Mouse (Mus musculus) frontal cortex, adult 2 months (tissue): ENCODE results near the gene Gorab. TPM values are rescaled to one million over a fixed set of nuclear protein-coding genes. Genes with fewer than 3 reads are reported as not detected.

Experiments used
- DNase-seq, 2 experiments: peaks; one replicate each; pipeline ENCODE4 v3.0.0; 2022; ENCODE audit warnings: low spot score in 1 of 2; ENCODE audit errors: extremely low spot score in 1 of 2
- polyA plus RNA-seq: library from polyadenylated mRNA; depleted of rRNA; stranded (reverse); fragments of >200 nt; gene quantifications from 2 replicates; pipeline ENCODE4 v1.2.3, GENCODE M21; 2012; rRNA removed

Gorab gene
- 9.0 and 10.1 TPM in 2 replicates for polyA plus RNA-seq

DNA sequence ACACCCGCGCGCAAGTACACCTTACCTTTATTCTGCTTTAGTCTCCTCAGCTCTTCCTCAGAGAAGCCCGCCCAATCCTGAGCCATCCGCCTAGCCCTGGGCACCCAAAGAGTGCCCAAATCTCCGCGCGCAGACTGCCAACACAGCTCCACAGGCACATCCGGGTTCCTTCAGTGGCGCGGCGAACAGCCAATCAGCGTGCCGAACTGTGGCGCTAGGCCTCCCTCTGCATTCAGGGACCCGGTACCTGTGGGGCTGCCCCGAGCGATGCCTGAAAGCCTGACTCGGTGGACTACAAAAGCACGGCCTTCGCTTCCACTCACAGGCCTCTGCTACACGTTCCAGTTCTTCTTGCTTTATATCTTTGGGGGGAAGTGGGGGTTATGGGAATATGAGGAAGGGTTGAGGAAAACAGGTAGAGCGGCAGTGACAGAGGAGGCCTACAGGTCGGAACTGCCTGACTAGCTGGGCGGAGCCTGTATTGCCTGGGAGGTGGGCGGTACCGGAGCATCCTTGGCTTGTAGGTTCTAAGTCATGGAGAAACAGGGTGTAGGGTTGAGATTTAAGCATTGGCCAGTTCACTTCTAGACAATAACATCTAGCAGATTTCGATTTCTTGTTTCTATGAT lies at the start of gene Gorab:
TSS of gene Gorab (minus strand) at position 172 of the 629 bp plus-strand sequence.
- peak; percentile 92 to 98 for DNase-seq

DNA sequence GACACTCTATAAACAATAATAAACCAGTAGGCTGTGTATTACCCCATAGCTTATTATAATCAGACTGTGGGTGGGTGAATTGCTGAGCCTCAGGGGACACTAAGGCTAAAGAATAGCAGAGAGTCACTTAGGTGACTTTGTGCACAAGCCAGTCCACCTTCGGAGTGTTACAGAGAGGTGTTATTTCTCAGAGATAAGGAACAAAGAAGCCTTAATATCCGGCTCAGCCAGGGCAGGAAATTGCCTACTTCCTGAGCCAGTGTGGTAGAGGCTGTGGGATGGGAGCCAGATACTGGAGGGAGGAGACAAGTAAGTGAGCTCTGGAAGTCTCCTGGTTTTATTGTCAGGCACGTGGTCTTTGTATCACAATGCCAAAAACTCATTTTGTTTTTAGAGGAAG lies 40.4 kb upstream of the Gorab start:
- no peak for DNase-seq

DNA sequence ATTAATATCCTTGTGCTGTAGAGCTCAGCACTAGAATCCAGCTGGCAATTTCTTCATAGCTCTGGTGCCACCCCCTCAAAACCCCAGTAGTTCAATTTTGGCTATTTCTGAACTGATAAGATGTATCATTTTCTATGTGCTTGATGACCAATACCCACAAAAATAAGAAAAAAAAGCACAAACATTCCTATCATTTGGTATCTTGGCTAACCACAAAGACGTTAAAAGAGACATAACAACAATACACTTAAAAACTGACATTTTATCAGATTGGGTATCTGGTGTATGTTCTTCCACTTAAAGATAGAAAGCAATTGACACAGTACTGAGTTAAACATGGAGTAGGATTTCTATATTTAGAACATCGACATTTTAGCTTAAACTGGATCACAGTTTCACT lies 35.5 kb upstream of the Gorab start:
- no peak for DNase-seq

DNA sequence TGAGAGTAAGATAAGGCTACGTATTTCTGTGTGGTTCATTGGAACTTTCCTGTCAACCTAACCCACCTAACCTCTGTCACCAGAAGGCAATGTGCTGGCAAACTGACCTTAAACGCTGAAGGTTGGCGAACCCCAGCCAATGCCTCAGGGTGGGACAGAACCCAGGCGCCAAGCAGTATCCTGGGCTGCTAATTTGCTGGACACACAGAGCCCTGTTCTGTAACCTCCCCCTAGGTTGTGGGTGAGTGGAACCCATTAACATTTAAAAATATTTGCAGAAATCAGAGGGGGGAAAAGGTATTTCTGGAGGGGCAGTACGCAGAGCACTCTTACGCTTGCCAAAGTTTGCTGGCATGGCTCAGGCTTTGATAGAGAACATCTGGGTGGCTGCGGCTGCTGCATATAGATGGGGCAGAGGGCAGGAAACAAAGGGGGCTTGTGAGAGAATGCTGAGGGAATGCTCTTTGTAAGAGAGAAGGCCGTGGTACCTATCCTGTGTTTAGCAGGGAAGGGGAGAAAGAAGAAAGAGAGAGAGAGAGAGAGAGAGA lies 20.1 kb upstream of the Gorab start:
- no peak for DNase-seq

DNA sequence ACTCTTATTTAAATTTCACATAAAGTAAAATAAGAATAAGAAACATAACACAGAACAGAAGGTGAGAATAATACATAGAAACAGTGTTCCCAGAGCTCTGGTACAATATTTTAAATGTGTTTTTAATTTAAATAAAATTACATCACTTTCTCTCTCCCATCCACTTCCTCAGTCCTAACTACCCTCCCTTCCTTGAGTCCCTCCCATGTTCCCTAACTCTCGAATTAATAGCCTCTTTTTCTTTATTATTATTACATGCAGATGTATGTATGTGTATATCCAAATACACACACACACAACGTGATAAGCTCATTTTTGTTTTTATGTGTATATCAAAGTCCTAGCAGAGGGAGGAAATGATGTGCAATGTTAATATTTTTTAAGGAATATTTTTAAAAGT lies 13.7 kb upstream of the Gorab start:
- no peak for DNase-seq

DNA sequence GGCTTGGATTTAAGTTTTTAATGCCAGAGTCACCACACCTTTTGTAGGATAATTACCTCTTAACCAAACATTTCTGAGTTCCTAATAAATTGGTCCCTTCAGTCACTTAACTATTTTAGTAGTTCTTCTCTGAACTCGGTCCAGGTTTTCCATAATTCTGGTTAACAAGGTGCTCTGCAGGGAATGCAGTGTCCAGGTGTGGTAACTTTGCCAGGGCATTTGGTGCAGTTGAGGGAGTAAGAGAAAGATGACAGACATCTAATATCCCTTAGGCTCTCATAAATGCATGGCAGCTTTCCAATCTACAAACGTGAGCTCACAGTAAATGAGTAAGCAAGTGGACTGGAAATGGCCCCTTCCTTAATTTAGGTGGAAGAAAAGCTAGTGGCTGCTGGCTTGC lies 10.7 kb upstream of the Gorab start:
- DNase-seq: no peak

DNA sequence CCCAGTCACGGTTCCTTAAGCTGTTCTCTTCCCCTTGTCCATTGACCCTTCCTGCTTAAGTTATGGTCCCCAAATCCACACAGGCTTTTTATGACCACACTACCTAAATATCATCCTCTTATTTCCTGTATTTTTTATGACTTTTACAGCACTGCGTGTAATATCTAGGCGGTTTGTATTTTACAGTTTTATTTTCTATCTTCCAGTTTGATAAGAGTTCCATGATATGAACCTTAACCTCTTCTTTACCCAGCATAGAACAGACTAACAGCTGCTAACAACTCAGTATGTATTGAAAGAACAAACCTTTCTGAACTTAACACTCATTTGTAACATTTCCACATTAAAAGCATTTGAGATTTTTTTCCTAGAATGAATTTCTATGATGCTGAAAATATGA lies 2.7 kb upstream of the Gorab start:
- no peak for DNase-seq

DNA sequence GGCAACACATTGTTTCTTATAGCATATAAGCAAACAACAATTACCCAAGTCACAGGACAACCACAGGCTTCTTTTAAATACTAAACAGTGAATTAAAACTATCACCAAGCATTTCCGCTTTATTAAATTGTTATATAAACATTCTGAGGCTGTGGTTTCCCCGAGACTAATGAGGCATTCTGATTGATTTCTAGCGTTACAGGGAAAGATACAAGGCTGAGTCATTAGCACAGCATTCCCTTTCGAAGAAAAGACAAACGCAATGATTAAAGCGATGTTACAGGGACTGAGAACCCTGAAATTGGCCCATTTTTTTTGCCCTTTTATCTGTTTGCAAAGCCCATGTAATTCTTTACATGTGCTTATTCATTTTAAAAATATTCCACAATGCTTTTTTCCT lies 12.1 kb downstream of the Gorab start:
- DNase-seq: no peak

DNA sequence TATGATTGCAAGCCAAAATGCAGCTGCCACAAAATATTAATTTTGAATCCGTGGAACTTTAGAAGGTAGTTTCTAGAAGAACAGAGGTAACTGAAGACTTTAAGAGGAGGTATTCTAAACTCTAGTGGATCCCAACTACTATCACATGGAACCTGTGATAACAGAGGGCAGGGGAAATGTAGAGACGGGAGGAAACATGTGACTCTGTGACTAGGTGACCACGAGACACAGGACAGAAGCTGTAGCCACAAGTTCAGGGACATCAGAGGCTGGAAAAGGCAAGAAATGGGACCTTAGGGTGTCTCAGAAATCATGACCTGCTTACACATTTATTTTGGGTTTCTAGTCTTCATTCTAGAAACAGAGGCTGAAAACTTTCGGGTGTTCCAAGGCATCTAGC lies 13.4 kb downstream of the Gorab start:
- DNase-seq: no peak

DNA sequence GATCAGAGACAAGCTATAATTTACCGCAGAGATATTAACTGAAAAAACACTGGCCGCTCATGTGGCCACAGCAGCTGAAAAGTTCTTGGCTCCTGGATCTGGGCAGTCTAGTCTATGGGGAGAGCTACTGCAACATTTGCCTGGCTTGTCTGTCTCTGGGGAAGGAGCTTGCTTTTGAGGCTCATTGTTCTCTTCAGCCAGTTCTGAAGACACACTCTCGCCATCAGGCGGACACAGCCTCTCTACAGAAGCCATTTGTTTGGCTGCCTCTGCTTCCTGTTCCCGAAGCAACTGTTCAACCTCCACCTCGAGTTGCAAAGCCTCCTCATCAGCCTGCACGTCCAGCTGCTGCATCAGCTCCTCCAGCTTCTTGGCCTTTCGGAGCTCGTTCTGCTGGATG lies 17.3 kb downstream of the Gorab start:
- no peak for DNase-seq

DNA sequence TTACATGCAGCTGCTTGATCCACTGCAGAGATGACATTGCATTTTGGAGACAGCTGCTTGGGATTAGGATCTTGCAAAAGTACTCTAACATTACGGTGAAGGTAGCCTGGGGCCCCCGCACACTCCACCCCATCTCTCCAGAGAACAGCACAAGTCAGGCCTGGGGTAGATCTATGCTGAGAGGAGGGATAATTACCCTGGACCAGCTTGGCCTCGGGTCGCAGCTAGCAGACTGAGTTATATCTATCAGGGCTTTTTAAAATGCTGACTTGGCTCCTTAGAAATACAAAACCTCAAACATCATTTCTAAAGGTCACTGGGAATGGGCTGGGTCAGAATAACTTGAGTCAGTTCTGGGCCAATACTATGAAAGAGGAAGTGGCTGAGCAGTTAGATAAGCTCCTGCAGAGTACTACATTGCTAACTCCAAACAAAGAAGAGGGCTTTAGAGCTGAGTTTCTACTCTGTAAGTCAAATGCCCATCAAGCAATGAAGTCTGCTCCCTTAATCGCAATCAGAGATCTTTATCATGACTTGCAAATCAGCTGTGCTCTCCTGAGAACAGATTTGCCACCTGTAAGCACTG lies 19.9 kb downstream of the Gorab start:
- DNase-seq: no peak

DNA sequence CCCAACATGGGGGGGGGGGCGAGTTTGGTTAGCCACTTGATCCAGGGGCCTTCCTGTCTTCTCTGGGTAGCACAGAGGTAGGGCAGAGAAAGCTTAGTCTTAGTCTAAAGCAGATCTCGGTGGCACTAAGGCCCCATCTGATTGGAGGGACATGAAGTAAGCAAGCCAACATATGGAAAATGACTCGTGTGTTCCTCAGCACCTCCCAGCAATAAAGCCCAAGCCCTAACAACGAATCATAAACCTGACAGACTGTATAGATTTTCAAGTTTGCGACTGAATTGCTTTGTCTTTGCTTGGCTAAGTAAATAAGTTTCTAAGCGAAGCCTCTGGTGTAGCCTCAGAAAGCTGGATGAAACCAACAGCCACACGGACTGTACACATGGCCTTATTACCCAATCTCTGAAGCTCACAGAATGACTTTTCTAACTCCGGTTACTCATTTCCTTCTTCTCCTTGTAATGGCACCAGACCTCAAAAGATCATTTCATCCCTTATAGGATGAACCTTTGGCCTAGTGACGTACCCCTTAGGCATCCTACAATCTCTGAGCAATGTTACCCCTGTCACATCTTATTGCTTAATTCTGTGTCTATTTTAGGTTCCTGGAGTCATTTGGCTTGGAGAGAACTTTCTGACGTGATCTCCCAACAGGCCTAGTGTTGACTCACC lies 21.3 kb downstream of the Gorab start:
- no peak for DNase-seq

DNA sequence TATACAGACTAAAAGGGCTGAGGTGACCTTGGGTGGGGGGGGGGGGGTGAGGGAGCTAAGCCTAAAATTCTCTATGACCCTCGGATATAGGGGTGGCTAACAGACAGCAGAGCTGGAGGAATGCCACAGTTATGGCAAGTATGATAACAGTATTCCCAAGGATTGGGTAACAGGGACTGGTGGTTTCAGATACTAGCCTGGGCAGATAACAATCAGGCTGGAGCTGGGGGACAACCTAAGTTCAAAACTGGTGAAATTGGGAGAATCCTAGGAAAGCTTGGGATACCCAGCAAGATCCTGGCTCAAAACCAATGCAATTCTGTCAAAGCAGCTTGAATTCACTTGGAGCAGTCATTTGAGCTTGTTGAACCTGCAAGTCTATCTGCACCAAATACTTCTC lies 22.9 kb downstream of the Gorab start:
- no peak for DNase-seq

DNA sequence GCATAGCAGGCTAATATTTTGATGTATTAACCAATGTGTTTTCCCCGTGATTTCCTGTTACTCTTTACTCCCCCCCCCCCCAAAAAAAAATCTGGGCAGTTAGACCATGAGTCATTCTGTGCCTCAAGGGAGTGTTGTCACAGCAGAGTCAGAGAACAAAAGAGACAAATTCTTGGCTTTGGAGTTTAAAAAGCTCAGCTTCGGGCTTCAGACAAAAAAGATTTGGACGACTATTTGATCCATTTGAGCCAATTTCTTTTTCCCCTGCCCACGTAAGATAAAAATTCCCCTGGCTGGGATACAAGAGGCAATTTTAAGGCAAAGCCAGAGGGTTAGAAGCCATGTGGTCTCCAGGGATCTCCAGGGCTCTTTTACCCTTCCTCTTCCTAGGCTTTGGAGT lies 23.4 kb downstream of the Gorab start:
- DNase-seq: no peak

DNA sequence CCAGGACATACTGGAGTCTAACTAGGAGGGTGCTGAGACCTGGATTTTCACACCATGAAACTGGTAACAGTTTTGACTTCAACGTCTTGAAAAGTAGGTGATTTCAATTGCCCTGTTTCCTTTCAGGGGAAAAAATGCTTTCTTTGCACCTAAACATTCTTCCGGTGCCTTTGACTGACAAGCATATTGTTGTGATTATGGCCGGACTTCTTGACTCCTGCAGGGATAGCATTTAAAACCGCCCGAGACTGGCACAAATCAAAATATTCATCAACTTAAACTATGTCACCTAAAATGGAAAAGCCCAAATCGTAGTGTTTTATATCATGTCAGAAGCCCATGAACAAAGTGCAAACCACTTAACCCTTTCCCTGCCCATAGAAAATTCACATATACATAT lies 25.5 kb downstream of the Gorab start:
- DNase-seq: no peak

DNA sequence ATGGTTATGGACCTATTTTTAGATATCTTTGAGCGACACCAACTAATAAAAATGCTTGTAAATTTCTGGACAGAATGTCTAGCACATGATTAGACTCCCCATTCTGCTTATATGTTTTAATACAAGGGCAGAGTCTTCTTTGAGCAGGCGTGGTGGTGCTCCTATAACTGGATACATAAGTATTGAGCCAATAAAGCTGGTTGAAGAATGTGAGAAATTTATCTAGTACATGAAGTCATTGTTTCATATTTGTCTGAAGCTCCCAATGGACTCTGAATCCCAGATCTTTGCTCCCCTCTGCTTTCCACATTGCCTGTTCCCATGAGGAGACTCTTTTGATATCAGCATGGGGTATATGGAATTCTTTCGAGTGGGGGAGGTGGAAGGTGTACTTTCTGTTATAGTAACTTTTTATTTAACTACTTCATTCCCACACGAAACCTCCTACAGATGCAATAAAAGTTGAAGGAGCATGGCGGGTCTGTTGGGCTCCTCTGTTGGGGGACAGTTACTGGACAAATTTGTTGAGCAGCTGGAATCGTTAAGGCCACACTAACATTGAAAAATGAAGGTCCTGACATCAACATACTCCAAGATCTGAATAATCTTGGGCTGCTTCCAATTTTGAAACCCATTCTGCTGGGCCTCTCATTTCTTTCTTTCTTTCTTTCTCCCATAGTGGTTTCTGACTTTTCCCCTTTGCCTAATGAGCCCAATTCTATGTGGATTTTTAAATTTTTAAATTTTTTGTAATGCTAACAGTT lies 26.5 kb downstream of the Gorab start:
- DNase-seq: no peak

DNA sequence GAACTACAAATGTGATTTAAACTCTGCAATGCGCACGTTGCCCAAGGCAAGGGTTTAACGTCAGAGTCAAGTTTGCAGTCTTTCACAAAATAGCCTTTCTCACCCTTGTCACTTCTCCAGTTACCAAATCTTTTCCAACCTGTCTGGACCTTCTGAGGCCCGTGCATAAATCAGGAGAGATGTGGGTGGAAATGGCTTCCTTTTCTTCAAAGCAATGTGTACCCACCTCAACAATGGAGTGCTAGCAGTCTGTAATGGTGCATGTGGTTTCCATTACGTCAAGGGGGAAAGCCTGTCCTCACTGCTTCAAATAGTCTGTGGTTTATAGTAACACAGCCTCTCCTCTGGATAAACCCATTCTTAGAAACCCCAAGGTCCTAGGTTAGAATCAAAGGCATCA lies 29.0 kb downstream of the Gorab start:
- no peak for DNase-seq

DNA sequence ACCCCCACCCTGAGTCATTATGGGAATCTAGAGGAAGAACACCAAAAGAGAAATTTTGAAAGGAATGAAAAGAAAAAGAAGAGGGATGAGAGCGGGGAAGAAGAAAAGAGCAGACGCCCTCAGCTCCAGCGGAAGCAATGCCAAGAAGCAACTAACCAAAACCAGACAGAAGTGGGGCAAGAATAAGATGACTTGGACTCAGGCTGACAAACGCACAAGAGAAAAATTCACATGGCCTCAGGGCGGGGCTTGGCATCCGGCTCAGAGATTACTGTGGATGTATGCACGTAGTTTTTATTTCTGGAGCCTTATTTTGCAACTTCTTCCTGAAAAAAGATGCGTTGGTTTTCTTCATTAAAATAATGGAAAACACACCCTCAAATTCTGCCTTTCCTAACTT lies 41.3 kb downstream of the Gorab start:
- DNase-seq: peak in 1 of 2 experiments; percentile 27

DNA sequence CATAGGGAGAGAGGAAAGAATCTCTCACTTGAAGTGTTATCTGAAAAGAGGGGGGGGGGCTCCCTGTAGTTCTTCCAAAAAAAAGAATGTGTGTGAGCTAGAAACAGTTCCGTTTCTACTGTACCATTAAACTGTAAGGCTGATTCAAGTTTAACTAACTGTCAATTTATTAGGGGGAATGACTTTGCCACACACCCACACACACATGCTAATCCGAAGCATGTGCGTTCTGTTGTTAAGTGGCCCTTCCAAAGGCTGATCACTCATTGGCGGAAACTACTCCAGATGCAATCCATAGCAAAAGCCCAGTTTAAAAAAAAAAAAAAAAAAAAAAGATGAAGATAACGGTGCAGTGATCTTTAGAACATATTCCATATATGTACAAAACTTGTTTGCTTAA lies 42.1 kb downstream of the Gorab start:
- DNase-seq: no peak

DNA sequence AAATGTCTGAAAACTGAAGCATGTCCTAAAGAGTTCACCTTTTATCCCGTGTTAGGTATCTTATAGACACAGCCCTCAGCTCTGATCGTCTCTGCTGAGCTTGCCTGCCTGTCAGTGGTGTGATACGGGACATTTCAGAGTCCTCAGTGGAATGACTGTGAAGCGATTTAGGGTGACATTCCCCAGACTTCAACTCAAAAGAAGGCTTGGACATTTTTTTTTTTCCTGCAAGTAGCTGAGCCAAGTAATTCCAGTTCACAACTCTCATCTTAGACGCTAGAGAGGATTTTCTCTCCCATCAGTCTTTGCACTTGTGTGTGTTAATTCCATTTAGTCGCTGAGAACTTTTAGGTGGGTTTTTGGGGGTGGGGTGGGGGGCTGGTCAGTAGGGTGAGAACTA lies 42.7 kb downstream of the Gorab start:
- DNase-seq: no peak

DNA sequence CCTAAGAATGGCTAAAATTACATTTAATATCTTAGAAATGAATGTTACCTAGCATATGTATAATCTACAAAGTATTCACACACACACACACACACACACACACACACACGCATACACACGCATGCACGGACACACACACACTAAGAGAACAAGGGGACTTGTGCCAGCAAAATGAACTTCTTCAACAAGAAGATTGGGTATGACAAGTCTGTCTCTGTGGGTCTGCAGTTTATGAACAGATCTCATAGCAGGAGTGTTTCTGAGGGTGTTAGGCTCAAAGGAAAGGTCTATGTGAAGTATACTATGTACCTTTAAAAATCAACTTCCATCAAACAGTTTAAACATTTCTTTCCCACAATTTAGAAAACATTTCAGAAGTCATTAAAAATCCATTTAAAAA lies 43.9 kb downstream of the Gorab start:
- DNase-seq: no peak
